Mouse (Mus musculus): ENCODE measurements around the gene Ublcp1. TPM values are rescaled to one million over a fixed set of nuclear protein-coding genes. Genes with fewer than 3 reads are reported as not detected.
"Not testable (repeated sequence)": the region's sequence is repeated elsewhere in the genome, so short reads cannot be mapped to it uniquely, and the experiment has no call there.

Gene Ublcp1
- polyA plus RNA-seq, 1 experiment from 2014 or later, result 18.8 TPM

DNA sequence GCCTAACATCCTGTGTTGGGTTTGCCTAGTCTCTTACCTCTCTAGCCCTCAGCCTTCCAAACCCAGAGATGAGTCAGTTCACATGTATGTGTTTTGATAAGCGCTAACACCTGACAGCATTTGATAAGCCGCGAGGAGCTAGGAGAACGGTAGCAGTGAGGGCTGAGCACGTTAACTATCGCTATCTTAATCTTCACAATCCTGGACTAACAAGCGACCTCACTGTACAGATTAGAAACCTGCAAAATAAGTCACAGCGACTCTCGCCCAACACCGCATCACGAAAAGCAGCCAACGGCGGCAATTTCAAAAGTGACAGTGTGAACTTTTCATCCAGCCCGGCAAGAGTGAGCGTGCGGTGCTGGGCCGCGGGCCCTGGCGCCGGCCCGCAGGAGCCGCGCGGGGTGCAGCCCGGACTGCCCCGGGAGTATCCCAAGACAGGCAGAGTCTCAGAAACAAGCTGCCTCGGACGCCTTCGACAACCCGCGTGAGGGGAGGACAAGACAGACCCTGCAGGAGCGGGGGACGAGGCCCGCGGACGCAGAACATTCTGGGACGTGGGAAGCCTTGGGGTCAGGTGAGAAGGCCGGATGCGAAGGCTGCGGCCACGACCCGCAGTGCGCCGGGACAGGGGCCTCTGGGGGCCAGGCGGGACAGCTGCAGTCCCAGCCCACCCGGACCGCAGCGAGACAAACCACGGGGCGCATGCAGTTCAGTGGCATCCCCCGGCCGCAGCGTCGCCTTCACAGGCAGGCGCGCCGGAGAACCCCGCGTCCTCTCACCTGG, 459 bp downstream of the Ublcp1 start:
- no peak overlapping the region for H3K27ac ChIP-seq
- no peaks in the 10 kb centered on the region for H3K79me2 ChIP-seq (ENCODE audit: inconsistent target)
- 5% methylated on average over 56 of the region's 59 CpGs for WGBS (ENCODE audit: missing documents)
- H3K4me3 ChIP-seq (ENCODE audit: inconsistent target), result peak overlapping the region; percentile 67; the same call in 1 of the 2 replicates
- no peaks in the 10 kb centered on the region for H3K36me3 ChIP-seq (ENCODE audit: inconsistent target)

DNA sequence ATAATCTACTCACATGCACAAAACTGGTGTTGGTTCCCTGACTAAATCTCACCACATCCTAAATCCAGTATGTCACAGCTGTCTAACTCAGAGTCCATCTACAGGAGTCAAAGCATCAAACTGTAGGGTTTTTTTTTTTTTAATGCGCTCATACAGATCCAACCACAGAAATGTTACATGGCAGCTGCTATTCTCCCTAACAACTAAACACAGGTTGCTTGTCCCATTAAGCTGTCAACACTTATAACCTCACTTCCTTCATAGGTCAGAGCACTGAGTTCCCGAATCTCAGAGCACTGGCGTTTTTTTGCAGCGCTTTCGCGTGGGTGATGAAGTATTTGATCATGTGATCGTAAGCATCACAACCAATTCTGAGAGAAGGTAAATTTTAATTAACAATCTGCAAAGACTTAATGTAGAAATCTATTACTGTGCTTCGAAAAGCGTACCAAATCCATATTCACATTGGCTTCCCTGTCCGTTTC, 1.9 kb downstream of the Ublcp1 start:
- Histone ChIP-seq H3K36me3 (ENCODE audit: inconsistent target) (no peaks in the 10 kb centered on the region), H3K79me2 (ENCODE audit: inconsistent target) (no peaks in the 10 kb centered on the region), H3K4me3 (ENCODE audit: inconsistent target) (no peak overlapping the region), H3K27ac (no peak overlapping the region)
- WGBS (ENCODE audit: missing documents), result 44% methylated on average over 10 of the region's 10 CpGs

DNA sequence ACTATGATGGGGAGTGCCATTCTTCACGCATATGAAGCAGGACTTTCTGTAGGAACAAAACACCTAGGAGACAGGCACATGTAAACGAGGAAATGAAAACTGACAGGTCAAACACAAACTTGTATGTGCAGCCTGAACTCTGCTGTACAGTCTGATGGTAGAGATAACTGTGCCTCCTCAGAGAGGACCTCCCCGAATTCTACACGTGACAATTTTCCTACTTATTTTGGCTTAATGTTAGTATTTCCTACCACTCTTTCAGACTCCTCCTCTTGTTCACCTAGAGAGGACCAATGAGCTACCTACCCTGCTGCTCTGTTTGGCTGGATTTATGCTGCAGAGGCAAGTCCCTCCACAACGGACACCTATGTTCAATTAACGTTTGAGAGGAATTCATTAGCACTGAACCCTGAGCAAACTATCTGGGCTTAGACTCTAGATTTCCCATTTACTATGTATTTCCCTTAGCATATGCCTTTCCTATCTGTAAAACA, 3.3 kb downstream of the Ublcp1 start:
- H3K79me2 ChIP-seq (ENCODE audit: inconsistent target), result no peaks in the 10 kb centered on the region
- no peak overlapping the region for H3K27ac ChIP-seq
- H3K4me3 ChIP-seq (ENCODE audit: inconsistent target), result no peak overlapping the region
- 64% methylated on average over 6 of the region's 6 CpGs for WGBS (ENCODE audit: missing documents)
- no peaks in the 10 kb centered on the region for H3K36me3 ChIP-seq (ENCODE audit: inconsistent target)

- H3K27ac ChIP-seq, result no peak overlapping the region
- H3K36me3 ChIP-seq (ENCODE audit: inconsistent target), result 0 out of 2 replicates have a peak, but pooled peaks cover 7% of the 10 kb centered on the region
- no peaks in the 10 kb centered on the region for H3K79me2 ChIP-seq (ENCODE audit: inconsistent target)
- no peak overlapping the region for H3K4me3 ChIP-seq (ENCODE audit: inconsistent target)
- 60% methylated on average over 6 of the region's 6 CpGs for WGBS (ENCODE audit: missing documents)
Observed at GRCm38 (mm10) chr11:44461493-44461892, 8.8 kb downstream of the Ublcp1 start.

- Histone ChIP-seq H3K4me3 (ENCODE audit: inconsistent target) (no peak overlapping the region), H3K79me2 (ENCODE audit: inconsistent target) (no peaks in the 10 kb centered on the region), H3K36me3 (ENCODE audit: inconsistent target) (0 out of 2 replicates have a peak, but pooled peaks cover 7% of the 10 kb centered on the region), H3K27ac (no peak overlapping the region)
- 58% methylated on average over 2 of the region's 2 CpGs for WGBS (ENCODE audit: missing documents)
Observed at GRCm38 (mm10) chr11:44453423-44453822, 16.9 kb downstream of the Ublcp1 start.

DNA sequence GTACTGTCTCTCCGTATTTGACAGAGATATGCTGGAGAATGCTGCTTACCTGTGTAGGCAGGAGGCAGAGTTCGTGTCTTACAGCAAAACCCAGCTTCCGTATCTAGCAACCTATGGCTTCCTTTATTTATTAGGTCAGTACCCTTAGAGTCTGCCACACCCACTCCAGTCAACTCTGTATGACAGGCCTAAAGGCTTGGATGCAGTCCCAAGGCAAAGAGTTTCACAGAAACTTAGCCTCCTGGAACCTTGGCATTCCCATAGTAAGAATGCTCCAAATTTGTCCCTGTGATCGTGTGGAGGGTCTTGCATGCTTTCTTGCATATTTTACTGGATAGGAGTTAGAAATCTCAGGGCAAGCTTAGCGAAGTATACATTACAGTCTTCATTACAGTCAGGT, 18.3 kb downstream of the Ublcp1 start:
- not testable (repeated sequence) for H3K4me3 ChIP-seq (ENCODE audit: inconsistent target); H3K79me2 ChIP-seq (ENCODE audit: inconsistent target); H3K36me3 ChIP-seq (ENCODE audit: inconsistent target); H3K27ac ChIP-seq
- 98% methylated on average over 4 of the region's 5 CpGs for WGBS (ENCODE audit: missing documents)

GRCm38 (mm10) chr11:44451046-44451445, 19.3 kb downstream of the Ublcp1 start:
- H3K4me3 ChIP-seq (ENCODE audit: inconsistent target), result no peak overlapping the region
- no peaks in the 10 kb centered on the region for H3K36me3 ChIP-seq (ENCODE audit: inconsistent target)
- H3K79me2 ChIP-seq (ENCODE audit: inconsistent target), result no peaks in the 10 kb centered on the region
- no peak overlapping the region for H3K27ac ChIP-seq

DNA sequence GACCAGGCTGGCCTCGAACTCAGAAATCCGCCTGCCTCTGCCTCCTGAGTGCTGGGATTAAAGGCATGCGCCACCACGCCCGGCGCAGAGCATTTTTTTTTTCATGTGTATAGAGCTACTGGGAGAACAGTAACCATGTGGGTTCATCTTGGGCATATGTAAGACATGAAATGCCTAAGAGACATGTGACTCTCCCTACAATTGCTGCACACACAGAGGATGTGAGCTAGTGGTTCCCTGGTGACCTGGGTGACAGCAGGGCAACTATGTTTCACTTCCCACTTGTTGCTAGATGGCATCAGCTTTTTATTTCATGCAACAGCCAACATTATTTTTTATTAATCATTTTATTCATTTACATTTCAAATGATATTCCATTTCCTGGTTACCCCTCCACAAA, 32.5 kb downstream of the Ublcp1 start:
- H3K4me3 ChIP-seq (ENCODE audit: inconsistent target), result no peak overlapping the region
- peak overlapping the region; percentile 81 for H3K27ac ChIP-seq
- 69% methylated on average over 6 of the region's 6 CpGs for WGBS (ENCODE audit: missing documents)
- no peaks in the 10 kb centered on the region for H3K79me2 ChIP-seq (ENCODE audit: inconsistent target)
- no peaks in the 10 kb centered on the region for H3K36me3 ChIP-seq (ENCODE audit: inconsistent target)

DNA sequence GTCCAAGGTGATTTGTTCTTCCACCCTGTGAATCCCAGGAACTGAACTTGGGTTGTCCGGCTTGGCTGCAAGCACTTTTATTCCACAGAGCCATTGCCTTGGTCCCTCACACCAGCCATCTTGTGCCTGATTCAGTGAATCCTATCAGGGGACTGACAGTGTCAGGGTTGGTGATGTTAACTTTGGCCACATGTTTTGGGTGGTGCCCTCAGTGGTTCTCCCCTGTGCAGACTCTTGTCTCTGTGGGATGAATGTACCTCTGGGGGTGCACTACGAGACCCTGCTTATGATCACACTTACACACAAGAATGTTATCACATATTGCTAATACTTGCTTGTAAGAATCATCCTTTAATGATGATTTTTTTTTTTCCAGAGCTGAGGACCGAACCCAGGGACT, 40.3 kb downstream of the Ublcp1 start:
- 85% methylated on average over 3 of the region's 3 CpGs for WGBS (ENCODE audit: missing documents)
- Histone ChIP-seq H3K79me2 (ENCODE audit: inconsistent target) (no peaks in the 10 kb centered on the region), H3K4me3 (ENCODE audit: inconsistent target) (no peak overlapping the region), H3K36me3 (ENCODE audit: inconsistent target) (no peaks in the 10 kb centered on the region), H3K27ac (no peak overlapping the region)

- WGBS (ENCODE audit: missing documents), result 93% methylated on average over 2 of the region's 2 CpGs
Observed at GRCm38 (mm10) chr11:44427951-44428350, 42.3 kb downstream of the Ublcp1 start.

DNA sequence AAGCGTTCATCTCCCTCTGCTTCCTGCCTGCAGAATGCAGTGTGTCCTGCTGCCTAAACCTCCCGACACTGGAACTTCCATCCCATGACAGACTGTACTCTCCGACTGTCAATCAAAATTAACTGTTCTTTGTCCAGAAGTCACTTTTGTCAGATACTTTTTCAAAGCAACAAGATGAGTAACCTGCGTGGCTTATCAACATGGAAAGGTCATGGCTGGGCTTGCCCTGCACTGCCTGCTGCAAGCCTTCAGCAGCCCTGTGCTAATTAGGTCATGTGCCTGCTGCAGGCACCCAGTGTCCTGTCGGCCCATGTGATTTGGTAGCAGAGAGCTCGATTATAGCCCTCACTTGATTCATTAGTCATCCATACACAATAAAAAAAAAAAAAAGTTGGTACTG, 44.7 kb downstream of the Ublcp1 start:
- no peaks in the 10 kb centered on the region for H3K79me2 ChIP-seq (ENCODE audit: inconsistent target)
- no peak overlapping the region for H3K4me3 ChIP-seq (ENCODE audit: inconsistent target)
- peak overlapping the region; percentile 15; the same call in 1 of the 2 replicates for H3K27ac ChIP-seq
- WGBS (ENCODE audit: missing documents), result 94% methylated on average over 6 of the region's 6 CpGs
- H3K36me3 ChIP-seq (ENCODE audit: inconsistent target), result no peaks in the 10 kb centered on the region

More at GRCm38 (mm10) chr11:44427951-44428350, 42.3 kb downstream of the Ublcp1 start:
- H3K79me2 ChIP-seq (ENCODE audit: inconsistent target), result no peaks in the 10 kb centered on the region
- H3K36me3 ChIP-seq (ENCODE audit: inconsistent target), result no peaks in the 10 kb centered on the region
- H3K27ac ChIP-seq, result no peak overlapping the region
- no peak overlapping the region for H3K4me3 ChIP-seq (ENCODE audit: inconsistent target)

DNA sequence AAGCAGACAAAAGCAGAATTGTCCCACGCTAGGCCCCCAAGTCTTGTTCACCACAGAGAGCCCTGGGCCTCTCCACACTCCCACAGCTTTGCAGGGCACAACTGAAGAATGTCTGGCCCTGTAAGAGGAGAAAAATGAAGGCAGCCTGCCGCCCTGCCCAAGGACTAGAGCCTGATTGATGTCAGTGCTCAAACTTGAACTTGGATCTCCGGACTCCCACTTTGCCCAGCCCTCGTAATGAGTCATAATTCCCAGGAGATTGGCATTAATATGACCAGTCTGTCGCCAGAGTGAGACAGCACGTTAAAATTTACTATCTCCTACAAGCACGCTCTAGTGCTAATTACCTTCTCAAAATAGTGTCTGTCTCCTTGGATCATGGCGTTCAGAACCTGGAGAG, 45.3 kb downstream of the Ublcp1 start:
- WGBS (ENCODE audit: missing documents), result 92% methylated on average over 8 of the region's 8 CpGs
- Histone ChIP-seq H3K4me3 (ENCODE audit: inconsistent target) (no peak overlapping the region), H3K36me3 (ENCODE audit: inconsistent target) (no peaks in the 10 kb centered on the region), H3K79me2 (ENCODE audit: inconsistent target) (no peaks in the 10 kb centered on the region), H3K27ac (no peak overlapping the region)

- Histone ChIP-seq H3K36me3 (ENCODE audit: inconsistent target) (no peaks in the 10 kb centered on the region), H3K4me3 (ENCODE audit: inconsistent target) (no peak overlapping the region), H3K79me2 (ENCODE audit: inconsistent target) (no peaks in the 10 kb centered on the region), H3K27ac (no peak overlapping the region)
- WGBS (ENCODE audit: missing documents), result 86% methylated on average over 5 of the region's 5 CpGs
Observed at GRCm38 (mm10) chr11:44423955-44424354, 46.3 kb downstream of the Ublcp1 start.

DNA sequence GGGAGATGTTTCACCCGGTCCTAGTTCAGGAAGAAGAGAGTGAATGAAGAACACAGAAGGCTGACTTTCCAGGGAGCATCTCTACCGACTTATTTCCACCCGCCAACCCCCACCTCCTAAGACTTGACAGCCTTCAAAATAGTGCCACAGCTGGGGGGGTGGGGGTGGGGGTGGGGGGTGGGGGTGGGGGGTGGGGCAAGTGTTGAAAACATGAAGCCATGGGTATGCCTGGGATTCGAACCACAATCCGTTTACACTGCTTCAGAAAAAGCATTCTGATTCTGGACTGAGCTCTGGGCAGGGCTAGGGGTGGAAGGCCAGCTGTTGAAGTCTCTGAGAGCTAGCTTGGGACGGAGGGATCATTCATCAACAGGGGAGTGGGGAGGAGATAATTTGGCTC, 47.0 kb downstream of the Ublcp1 start:
- H3K4me3 ChIP-seq (ENCODE audit: inconsistent target), result no peak overlapping the region
- H3K36me3 ChIP-seq (ENCODE audit: inconsistent target), result no peaks in the 10 kb centered on the region
- H3K79me2 ChIP-seq (ENCODE audit: inconsistent target), result no peaks in the 10 kb centered on the region
- WGBS (ENCODE audit: missing documents), result 71% methylated on average over 6 of the region's 6 CpGs
- H3K27ac ChIP-seq, result no peak overlapping the region

DNA sequence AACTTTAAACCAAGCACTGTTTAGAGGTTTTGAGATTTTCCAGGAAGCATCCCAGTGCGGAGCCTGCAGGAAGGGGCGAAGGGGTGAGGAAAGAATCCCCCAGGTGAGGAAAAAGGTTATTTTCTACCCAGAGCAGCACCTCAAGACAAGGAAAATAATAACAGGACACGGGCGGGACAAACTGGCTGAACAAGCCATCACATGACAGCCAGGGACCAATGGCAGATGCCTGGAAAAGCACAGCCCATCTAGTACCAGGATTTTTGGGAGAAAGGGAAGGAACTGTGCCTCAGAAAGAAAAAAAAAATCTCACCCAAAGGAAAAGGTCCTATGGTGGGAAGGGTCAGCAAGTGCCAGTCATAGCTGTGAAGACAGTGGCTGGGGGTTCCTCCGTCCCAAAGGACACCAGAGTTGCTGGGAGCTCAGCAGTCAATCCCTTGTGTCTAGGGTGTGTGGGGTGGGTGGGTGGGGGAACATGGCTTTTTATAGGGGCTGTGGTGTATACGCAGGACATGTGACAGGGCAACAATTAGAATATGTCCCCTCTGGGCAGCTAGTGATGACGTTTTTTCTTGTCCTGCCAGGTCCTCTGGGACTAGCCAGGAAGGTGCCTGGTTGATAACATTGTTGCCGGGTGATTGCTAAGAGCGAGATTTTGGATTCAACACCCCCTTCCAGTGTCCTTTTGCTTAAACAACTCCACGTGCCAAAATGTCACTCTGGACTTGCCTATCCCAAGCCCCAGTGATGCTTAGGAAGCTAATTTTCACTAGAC, 47.8 kb downstream of the Ublcp1 start:
- Histone ChIP-seq H3K27ac (no peak overlapping the region), H3K79me2 (ENCODE audit: inconsistent target) (no peaks in the 10 kb centered on the region), H3K36me3 (ENCODE audit: inconsistent target) (no peaks in the 10 kb centered on the region), H3K4me3 (ENCODE audit: inconsistent target) (no peak overlapping the region)
- 80% methylated on average over 10 of the region's 10 CpGs for WGBS (ENCODE audit: missing documents)
